Mouse (Mus musculus) MEL (cell line): ENCODE measurements around the gene Atp5g1.

Experiments
- CTCF ChIP-seq, 3 experiments: IDR thresholded peaks in 2 of 3; conservative IDR thresholded peaks in 1 of 3; 2 replicates each; pipeline ENCODE4 v1.5.1; 2011 to 2012; ENCODE audit warnings: low read length in 3 of 3, low read depth in 2 of 3, mild to moderate bottlenecking in 2 of 3, improper control_type of control experiment in 1 of 3, inconsistent platforms in 1 of 3, mixed read lengths in 1 of 3, moderate library complexity in 1 of 3; ENCODE audit not compliant: control insufficient read depth in 1 of 3, insufficient read depth in 1 of 3, poor library complexity in 1 of 3, severe bottlenecking in 1 of 3
- POLR2A ChIP-seq, 2 experiments: IDR thresholded peaks; 2 replicates each; pipeline ENCODE4 v1.6.1; 2011 to 2012; ENCODE audit warnings: low read length in 2 of 2, mild to moderate bottlenecking in 2 of 2, control low read depth in 1 of 2, improper control_type of control experiment in 1 of 2, low read depth in 1 of 2, moderate library complexity in 1 of 2; ENCODE audit not compliant: control insufficient read depth in 1 of 2, insufficient read depth in 1 of 2, poor library complexity in 1 of 2
- TAL1 ChIP-seq: IDR thresholded peaks from 2 replicates; pipeline ENCODE4 v1.6.1; 2012; ENCODE audit warnings: mild to moderate bottlenecking, inconsistent platforms, low read length, moderate library complexity, mixed read lengths
- TCF12 ChIP-seq: IDR thresholded peaks from 2 replicates; pipeline ENCODE4 v1.6.1; 2014; ENCODE audit warnings: low read depth, mild to moderate bottlenecking, inconsistent platforms, low read length, improper control_type of control experiment, moderate library complexity
- USF2 ChIP-seq, 2 experiments: IDR thresholded peaks; 2 replicates each; pipeline ENCODE4 v1.6.1; 2011 to 2012; ENCODE audit warnings: improper control_type of control experiment in 2 of 2, low read length in 2 of 2, borderline replicate concordance in 1 of 2, inconsistent platforms in 1 of 2, low read depth in 1 of 2, mild to moderate bottlenecking in 1 of 2; ENCODE audit not compliant: insufficient read depth in 1 of 2
- ZMIZ1 ChIP-seq: IDR thresholded peaks from 2 replicates; pipeline ENCODE4 v1.6.1; 2012; ENCODE audit warnings: low read depth, mild to moderate bottlenecking, inconsistent platforms, low read length, improper control_type of control experiment, moderate library complexity

DNA sequence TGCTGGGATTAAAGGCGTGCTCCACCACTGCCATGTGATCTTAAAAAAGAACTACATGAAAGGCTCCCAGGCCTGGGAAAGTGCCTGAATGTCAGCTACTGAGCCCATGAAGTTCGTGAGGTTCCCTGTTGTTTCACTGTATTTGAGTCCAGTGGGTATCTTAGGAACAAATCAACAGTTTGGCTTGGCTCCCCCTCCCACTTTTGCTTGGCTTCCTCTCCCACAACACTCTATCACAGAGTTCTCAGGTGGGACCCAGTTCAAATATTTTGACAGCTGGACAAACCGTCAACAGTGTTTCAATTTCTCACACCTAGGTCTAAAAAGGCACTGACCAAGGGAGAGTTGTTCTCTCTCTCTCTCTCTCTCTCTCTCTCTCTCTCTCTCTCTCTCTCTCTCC lies 43.9 kb upstream of the Atp5g1 start:
- TF ChIP-seq POLR2A (IDR thresholded peaks at IDR 0.05; ENCODE audit: control insufficient read depth in 1 of 2, insufficient read depth in 1 of 2, low read depth in 1 of 2, low read length in 2 of 2, poor library complexity in 1 of 2), result no peak
- TF ChIP-seq CTCF (IDR thresholded peaks at IDR 0.05 in 2 of 3, conservative IDR thresholded peaks at IDR 0.05 in 1 of 3; ENCODE audit: control insufficient read depth in 1 of 3, insufficient read depth in 1 of 3, low read depth in 2 of 3, low read length in 3 of 3, poor library complexity in 1 of 3, severe bottlenecking in 1 of 3), result no peak
- TF ChIP-seq TCF12, result no peak
- no peak for TF ChIP-seq ZMIZ1
- no peak for TF ChIP-seq USF2 (IDR thresholded peaks at IDR 0.05; ENCODE audit: borderline replicate concordance in 1 of 2, insufficient read depth in 1 of 2, low read depth in 1 of 2, low read length in 2 of 2)
- TF ChIP-seq TAL1, result no peak
